Mouse (Mus musculus): Measurements from ENCODE around the gene Ghr. TPM values are rescaled to one million over a fixed set of nuclear protein-coding genes. Genes with fewer than 3 reads are reported as not detected.

Ghr gene
- polyA plus RNA-seq, 2 experiments: 49.7 to 92.9 TPM

- 83% methylated on average over 2 of the region's 2 CpGs for WGBS
Measured at GRCm38 (mm10) chr15:3507329-3507728, 76.0 kb downstream of the Ghr start.

GRCm38 (mm10) chr15:3504700-3505099 lies 78.6 kb downstream of the Ghr start:
- H3K27me3 ChIP-seq (ENCODE audit: control insufficient read depth, insufficient read depth, low read length): no peaks in the 10 kb centered on the region
- H3K4me2 ChIP-seq (replicated peaks; ENCODE audit: low read depth, low read length, severe bottlenecking): no peak overlapping the region
- peaks cover 6% of the 10 kb centered on the region; the same call in 1 of the 2 replicates for H3K4me1 ChIP-seq (ENCODE audit: control insufficient read depth, insufficient read depth, low read length)
- no peak overlapping the region for H3K9ac ChIP-seq (ENCODE audit: low read depth, low read length, severe bottlenecking)
- 76% methylated on average over 5 of the region's 5 CpGs for WGBS
- DNase-seq (ENCODE audit: low spot score) (no peak), ATAC-seq (ENCODE audit: low FRiP score, low read depth) (no peak)
- TF ChIP-seq POLR2A (IDR thresholded peaks at IDR 0.05; ENCODE audit: borderline replicate concordance, extremely low read depth, insufficient read depth, insufficient read length): no peak
- no peaks in the 10 kb centered on the region for H3K36me3 ChIP-seq (ENCODE audit: control insufficient read depth, insufficient read depth, low read length)
- no peaks in the 10 kb centered on the region for H3K9me3 ChIP-seq (ENCODE audit: control insufficient read depth, low read length)
- H3K27ac ChIP-seq (replicated peaks; ENCODE audit: low read depth, low read length): no peak overlapping the region
- H3K4me3 ChIP-seq (replicated peaks; ENCODE audit: low read length): no peak overlapping the region

More at GRCm38 (mm10) chr15:3507329-3507728, 76.0 kb downstream of the Ghr start:
- DNase-seq (ENCODE audit: low spot score) (no peak), ATAC-seq (ENCODE audit: low FRiP score, low read depth) (no peak)
- Histone ChIP-seq H3K4me1 (ENCODE audit: control insufficient read depth, insufficient read depth, low read length) (peaks cover 6% of the 10 kb centered on the region; the same call in 1 of the 2 replicates), H3K27me3 (ENCODE audit: control insufficient read depth, insufficient read depth, low read length) (no peaks in the 10 kb centered on the region), H3K9ac (ENCODE audit: low read depth, low read length, severe bottlenecking) (no peak overlapping the region), H3K36me3 (ENCODE audit: control insufficient read depth, insufficient read depth, low read length) (no peaks in the 10 kb centered on the region), H3K27ac (replicated peaks; ENCODE audit: low read depth, low read length) (no peak overlapping the region), H3K4me3 (replicated peaks; ENCODE audit: low read length) (no peak overlapping the region), H3K9me3 (ENCODE audit: control insufficient read depth, low read length) (no peaks in the 10 kb centered on the region), H3K4me2 (replicated peaks; ENCODE audit: low read depth, low read length, severe bottlenecking) (no peak overlapping the region)
- TF ChIP-seq POLR2A (IDR thresholded peaks at IDR 0.05; ENCODE audit: borderline replicate concordance, extremely low read depth, insufficient read depth, insufficient read length): no peak

- Histone ChIP-seq H3K9ac (ENCODE audit: low read depth, low read length, severe bottlenecking) (no peak overlapping the region), H3K4me1 (ENCODE audit: control insufficient read depth, insufficient read depth, low read length) (no peaks in the 10 kb centered on the region), H3K4me3 (replicated peaks; ENCODE audit: low read length) (no peak overlapping the region), H3K27me3 (ENCODE audit: control insufficient read depth, insufficient read depth, low read length) (no peaks in the 10 kb centered on the region), H3K4me2 (replicated peaks; ENCODE audit: low read depth, low read length, severe bottlenecking) (no peak overlapping the region), H3K36me3 (ENCODE audit: control insufficient read depth, insufficient read depth, low read length) (no peaks in the 10 kb centered on the region), H3K9me3 (ENCODE audit: control insufficient read depth, low read length) (no peaks in the 10 kb centered on the region), H3K27ac (replicated peaks; ENCODE audit: low read depth, low read length) (no peak overlapping the region)
- WGBS: 56% methylated on average over 3 of the region's 3 CpGs
- DNase-seq (ENCODE audit: low spot score) (peak; percentile 22), ATAC-seq (ENCODE audit: low FRiP score, low read depth) (no peak)
- no peak for TF ChIP-seq POLR2A (IDR thresholded peaks at IDR 0.05; ENCODE audit: borderline replicate concordance, extremely low read depth, insufficient read depth, insufficient read length)
Measured at GRCm38 (mm10) chr15:3501683-3502082, 81.6 kb downstream of the Ghr start.

GRCm38 (mm10) chr15:3499020-3499419 lies 84.3 kb downstream of the Ghr start:
- ATAC-seq (ENCODE audit: low FRiP score, low read depth) (no peak), DNase-seq (ENCODE audit: low spot score) (no peak)
- Histone ChIP-seq H3K4me3 (replicated peaks; ENCODE audit: low read length) (no peak overlapping the region), H3K4me2 (replicated peaks; ENCODE audit: low read depth, low read length, severe bottlenecking) (no peak overlapping the region), H3K9me3 (ENCODE audit: control insufficient read depth, low read length) (no peaks in the 10 kb centered on the region), H3K27me3 (ENCODE audit: control insufficient read depth, insufficient read depth, low read length) (no peaks in the 10 kb centered on the region), H3K4me1 (ENCODE audit: control insufficient read depth, insufficient read depth, low read length) (no peaks in the 10 kb centered on the region), H3K36me3 (ENCODE audit: control insufficient read depth, insufficient read depth, low read length) (no peaks in the 10 kb centered on the region), H3K27ac (replicated peaks; ENCODE audit: low read depth, low read length) (no peak overlapping the region), H3K9ac (ENCODE audit: low read depth, low read length, severe bottlenecking) (no peak overlapping the region)
- TF ChIP-seq POLR2A (IDR thresholded peaks at IDR 0.05; ENCODE audit: borderline replicate concordance, extremely low read depth, insufficient read depth, insufficient read length): no peak
- 100% methylated on average over 1 of the region's 1 CpGs for WGBS

GRCm38 (mm10) chr15:3497946-3498580 lies 85.2 kb downstream of the Ghr start:
- Histone ChIP-seq H3K27me3 (ENCODE audit: control insufficient read depth, insufficient read depth, low read length) (no peaks in the 10 kb centered on the region), H3K4me2 (replicated peaks; ENCODE audit: low read depth, low read length, severe bottlenecking) (no peak overlapping the region), H3K27ac (replicated peaks; ENCODE audit: low read depth, low read length) (no peak overlapping the region), H3K9me3 (ENCODE audit: control insufficient read depth, low read length) (no peaks in the 10 kb centered on the region), H3K4me1 (ENCODE audit: control insufficient read depth, insufficient read depth, low read length) (no peaks in the 10 kb centered on the region), H3K9ac (ENCODE audit: low read depth, low read length, severe bottlenecking) (no peak overlapping the region), H3K4me3 (replicated peaks; ENCODE audit: low read length) (no peak overlapping the region), H3K36me3 (ENCODE audit: control insufficient read depth, insufficient read depth, low read length) (no peaks in the 10 kb centered on the region)
- ATAC-seq (ENCODE audit: low FRiP score, low read depth) (no peak), DNase-seq (ENCODE audit: low spot score) (no peak)
- WGBS: 83% methylated on average over 9 of the region's 9 CpGs
- TF ChIP-seq POLR2A (IDR thresholded peaks at IDR 0.05; ENCODE audit: borderline replicate concordance, extremely low read depth, insufficient read depth, insufficient read length): no peak

All from limb, embryonic 14.5 days (tissue).